Mouse (Mus musculus): ENCODE results near the gene Tmem120b. TPM values are rescaled to one million over a fixed set of nuclear protein-coding genes. Genes with fewer than 3 reads are reported as not detected.

Gene Tmem120b
- polyA plus RNA-seq, 1 experiment = 5.8 TPM

- Histone ChIP-seq H3K27me3 (ENCODE audit: control insufficient read depth, insufficient read depth, low read length) (no peaks in the 10 kb centered on the region), H3K36me3 (ENCODE audit: control insufficient read depth, insufficient read depth, low read length) (peaks cover 19% of the 10 kb centered on the region), H3K4me1 (ENCODE audit: control insufficient read depth, insufficient read depth, insufficient read length) (peaks cover 35% of the 10 kb centered on the region; the same call in 1 of the 2 replicates), H3K4me3 (ENCODE audit: extremely low read depth, insufficient read depth, insufficient read length) (peak overlapping the region; percentile 21; the same call in 1 of the 2 replicates), H3K27ac (ENCODE audit: insufficient read depth, low read length) (peak overlapping the region; percentile 98)
- no peak for DNase-seq (ENCODE audit: low read depth in 1 of 2, low spot score in 2 of 2)
- WGBS = 73% methylated on average over 9 of the region's 9 CpGs
- TF ChIP-seq CTCF (IDR thresholded peaks at IDR 0.05; ENCODE audit: extremely low read depth, insufficient read depth, insufficient read length, insufficient replicate concordance) = no peak
- no peak for TF ChIP-seq POLR2A (IDR thresholded peaks at IDR 0.05; ENCODE audit: low read depth, low read length)
These were observed 62.0 kb downstream of the Tmem120b start for GRCm38 (mm10) chr5:123130030-123130813.

- peaks cover 25% of the 10 kb centered on the region for H3K36me3 ChIP-seq (ENCODE audit: control insufficient read depth, insufficient read depth, low read length)
- peaks cover 37% of the 10 kb centered on the region; the same call in 1 of the 2 replicates for H3K4me1 ChIP-seq (ENCODE audit: control insufficient read depth, insufficient read depth, insufficient read length)
- 64% methylated on average over 5 of the region's 5 CpGs for whole genome bisulfite sequencing
- DNase-seq (ENCODE audit: low read depth in 1 of 2, low spot score in 2 of 2) = no peak
- TF ChIP-seq POLR2A (IDR thresholded peaks at IDR 0.05; ENCODE audit: low read depth, low read length) = no peak
- TF ChIP-seq CTCF (IDR thresholded peaks at IDR 0.05; ENCODE audit: extremely low read depth, insufficient read depth, insufficient read length, insufficient replicate concordance) = no peak
- H3K4me3 ChIP-seq (ENCODE audit: extremely low read depth, insufficient read depth, insufficient read length) = peak overlapping the region; percentile 3; the same call in 1 of the 2 replicates
- H3K27me3 ChIP-seq (ENCODE audit: control insufficient read depth, insufficient read depth, low read length) = no peaks in the 10 kb centered on the region
- H3K27ac ChIP-seq (ENCODE audit: insufficient read depth, low read length) = peak overlapping the region; percentile 61
These were observed 62.6 kb downstream of the Tmem120b start for GRCm38 (mm10) chr5:123130814-123131148.

GRCm38 (mm10) chr5:123132308-123133071, 64.3 kb downstream of the Tmem120b start, which contains the start of gene Rhof:
Rhof (minus strand) TSS chr5:123132692.
- WGBS = 1% methylated on average over 44 of the region's 44 CpGs
- Histone ChIP-seq H3K36me3 (ENCODE audit: control insufficient read depth, insufficient read depth, low read length) (peaks cover 31% of the 10 kb centered on the region), H3K4me3 (ENCODE audit: extremely low read depth, insufficient read depth, insufficient read length) (peak within 1 kb of the TSS; percentile 87), H3K27ac (ENCODE audit: insufficient read depth, low read length) (peak within 1 kb of the TSS; percentile 85), H3K4me1 (ENCODE audit: control insufficient read depth, insufficient read depth, insufficient read length) (peaks cover 32% of the 10 kb centered on the region; the same call in 1 of the 2 replicates), H3K27me3 (ENCODE audit: control insufficient read depth, insufficient read depth, low read length) (no peaks in the 10 kb centered on the region)
- TF ChIP-seq POLR2A (IDR thresholded peaks at IDR 0.05; ENCODE audit: low read depth, low read length) = peak; percentile 81
- TF ChIP-seq CTCF (IDR thresholded peaks at IDR 0.05; ENCODE audit: extremely low read depth, insufficient read depth, insufficient read length, insufficient replicate concordance) = peak; percentile 96
- DNase-seq (ENCODE audit: low read depth in 1 of 2, low spot score in 2 of 2) = peak; percentile 92 to 95

- Histone ChIP-seq H3K36me3 (ENCODE audit: control insufficient read depth, insufficient read depth, low read length) (peaks cover 33% of the 10 kb centered on the region), H3K4me1 (ENCODE audit: control insufficient read depth, insufficient read depth, insufficient read length) (peaks cover 34% of the 10 kb centered on the region; the same call in 1 of the 2 replicates), H3K27ac (ENCODE audit: insufficient read depth, low read length) (peak overlapping the region; percentile 14; the same call in 1 of the 2 replicates), H3K27me3 (ENCODE audit: control insufficient read depth, insufficient read depth, low read length) (no peaks in the 10 kb centered on the region), H3K4me3 (ENCODE audit: extremely low read depth, insufficient read depth, insufficient read length) (no peak overlapping the region)
- peak; percentile 100 for TF ChIP-seq CTCF (IDR thresholded peaks at IDR 0.05; ENCODE audit: extremely low read depth, insufficient read depth, insufficient read length, insufficient replicate concordance)
- no peak for TF ChIP-seq POLR2A (IDR thresholded peaks at IDR 0.05; ENCODE audit: low read depth, low read length)
- 30% methylated on average over 18 of the region's 18 CpGs for WGBS
- DNase-seq (ENCODE audit: low read depth in 1 of 2, low spot score in 2 of 2) = peak; percentile 73 to 79
These were observed 65.0 kb downstream of the Tmem120b start for GRCm38 (mm10) chr5:123133083-123133783.

GRCm38 (mm10) chr5:123133784-123134143, 65.5 kb downstream of the Tmem120b start:
- 54% methylated on average over 7 of the region's 7 CpGs for WGBS
- TF ChIP-seq POLR2A (IDR thresholded peaks at IDR 0.05; ENCODE audit: low read depth, low read length) = no peak
- TF ChIP-seq CTCF (IDR thresholded peaks at IDR 0.05; ENCODE audit: extremely low read depth, insufficient read depth, insufficient read length, insufficient replicate concordance) = no peak
- DNase-seq (ENCODE audit: low read depth in 1 of 2, low spot score in 2 of 2) = no peak
- Histone ChIP-seq H3K36me3 (ENCODE audit: control insufficient read depth, insufficient read depth, low read length) (peaks cover 33% of the 10 kb centered on the region), H3K27me3 (ENCODE audit: control insufficient read depth, insufficient read depth, low read length) (no peaks in the 10 kb centered on the region), H3K4me1 (ENCODE audit: control insufficient read depth, insufficient read depth, insufficient read length) (peaks cover 34% of the 10 kb centered on the region; the same call in 1 of the 2 replicates), H3K27ac (ENCODE audit: insufficient read depth, low read length) (no peak overlapping the region), H3K4me3 (ENCODE audit: extremely low read depth, insufficient read depth, insufficient read length) (no peak overlapping the region)

- no peak for TF ChIP-seq CTCF (IDR thresholded peaks at IDR 0.05; ENCODE audit: extremely low read depth, insufficient read depth, insufficient read length, insufficient replicate concordance)
- WGBS = 62% methylated on average over 13 of the region's 13 CpGs
- peaks cover 33% of the 10 kb centered on the region; the same call in 1 of the 2 replicates for H3K4me1 ChIP-seq (ENCODE audit: control insufficient read depth, insufficient read depth, insufficient read length)
- H3K4me3 ChIP-seq (ENCODE audit: extremely low read depth, insufficient read depth, insufficient read length) = no peak overlapping the region
- peak overlapping the region; percentile 31; the same call in 1 of the 2 replicates for H3K27ac ChIP-seq (ENCODE audit: insufficient read depth, low read length)
- H3K36me3 ChIP-seq (ENCODE audit: control insufficient read depth, insufficient read depth, low read length) = peaks cover 33% of the 10 kb centered on the region
- no peak for DNase-seq (ENCODE audit: low read depth in 1 of 2, low spot score in 2 of 2)
- H3K27me3 ChIP-seq (ENCODE audit: control insufficient read depth, insufficient read depth, low read length) = no peaks in the 10 kb centered on the region
These were observed 66.1 kb downstream of the Tmem120b start for GRCm38 (mm10) chr5:123134186-123134874.
